Mouse (Mus musculus): Measurements from ENCODE around the gene Lyve1. TPM values are rescaled to one million over a fixed set of nuclear protein-coding genes. Genes with fewer than 3 reads are reported as not detected.

Lyve1 gene
- total and polyA plus RNA-seq, 3 experiments = not detected

GRCm38 (mm10) chr7:110848371-110848770 is 14.7 kb downstream of the Lyve1 start:
- H3K79me2 ChIP-seq (ENCODE audit: control insufficient read depth, insufficient read depth, low read length, poor library complexity) = peaks cover 7% of the 10 kb centered on the region
- H3K27ac ChIP-seq (ENCODE audit: control insufficient read depth, low read depth, low read length) = no peak overlapping the region
- H3K9ac ChIP-seq (ENCODE audit: control insufficient read depth, low read depth, low read length, poor library complexity, severe bottlenecking) = no peak overlapping the region
- H3K9me3 ChIP-seq (replicated peaks; ENCODE audit: insufficient read depth, low read length) = no peaks in the 10 kb centered on the region
- peaks cover 6 to 8% of the 10 kb centered on the region in 2 experiments for H3K27me3 ChIP-seq (ENCODE audit: control insufficient read depth in 1 of 2, insufficient read depth in 2 of 2, low read length in 2 of 2)
- TF ChIP-seq KAT2A (conservative IDR thresholded peaks at IDR 0.05; ENCODE audit: low read depth, low read length) (no peak), MYB (IDR thresholded peaks at IDR 0.05; ENCODE audit: low read depth, low read length) (no peak), ZC3H11A (IDR thresholded peaks at IDR 0.05; ENCODE audit: low read depth, low read length) (no peak), CHD2 (IDR thresholded peaks at IDR 0.05; ENCODE audit: low read length) (no peak), RCOR1 (IDR thresholded peaks at IDR 0.05; ENCODE audit: low read depth, low read length) (no peak), GABPA (IDR thresholded peaks at IDR 0.05; ENCODE audit: low read depth, low read length) (no peak), POLR2AphosphoS5 (IDR thresholded peaks at IDR 0.05; ENCODE audit: borderline replicate concordance, low read depth, low read length) (no peak), MAZ (IDR thresholded peaks at IDR 0.05; ENCODE audit: low read depth, low read length) (no peak), MAFK (IDR thresholded peaks at IDR 0.05; ENCODE audit: borderline replicate concordance, low read depth, low read length) (no peak), MYC (IDR thresholded peaks at IDR 0.05; ENCODE audit: low read depth, low read length) (no peak), EP300 (IDR thresholded peaks at IDR 0.05; ENCODE audit: low read depth in 1 of 2, low read length in 2 of 2) (no peak), HCFC1 (IDR thresholded peaks at IDR 0.05; ENCODE audit: low read depth, low read length) (no peak), NRF1 (IDR thresholded peaks at IDR 0.05; ENCODE audit: insufficient read depth, low read depth, low read length, poor library complexity, severe bottlenecking) (no peak)
- H3K4me1 ChIP-seq (ENCODE audit: control insufficient read depth in 1 of 2, insufficient read depth in 2 of 2, low read length in 2 of 2) = peaks cover 0 to under 1% of the 10 kb centered on the region in 2 experiments; a peak in 1 of 4 replicates
- no peaks in the 10 kb centered on the region; a peak in 1 of 4 replicates for H3K36me3 ChIP-seq (ENCODE audit: control insufficient read depth in 1 of 2, insufficient read depth in 2 of 2, low read length in 2 of 2)
- DNase-seq (ENCODE audit: low read depth, low spot score) = no peak
- H3K4me3 ChIP-seq (ENCODE audit: control insufficient read depth in 1 of 2, insufficient read depth in 1 of 2, low read depth in 2 of 2, low read length in 2 of 2) = no peak overlapping the region

GRCm38 (mm10) chr7:110847321-110847720 is 15.7 kb downstream of the Lyve1 start:
- H3K27me3 ChIP-seq (ENCODE audit: control insufficient read depth in 1 of 2, insufficient read depth in 2 of 2, low read length in 2 of 2) = peaks cover 6 to 8% of the 10 kb centered on the region in 2 experiments
- no peak overlapping the region for H3K27ac ChIP-seq (ENCODE audit: control insufficient read depth, low read depth, low read length)
- peaks cover 2 to 5% of the 10 kb centered on the region in 2 experiments for H3K4me1 ChIP-seq (ENCODE audit: control insufficient read depth in 1 of 2, insufficient read depth in 2 of 2, low read length in 2 of 2)
- H3K9me3 ChIP-seq (replicated peaks; ENCODE audit: insufficient read depth, low read length) = no peaks in the 10 kb centered on the region
- no peak for DNase-seq (ENCODE audit: low read depth, low spot score)
- no peak overlapping the region for H3K9ac ChIP-seq (ENCODE audit: control insufficient read depth, low read depth, low read length, poor library complexity, severe bottlenecking)
- no peak overlapping the region for H3K4me3 ChIP-seq (ENCODE audit: control insufficient read depth in 1 of 2, insufficient read depth in 1 of 2, low read depth in 2 of 2, low read length in 2 of 2)
- TF ChIP-seq ZC3H11A (IDR thresholded peaks at IDR 0.05; ENCODE audit: low read depth, low read length) = no peak
- no peak for TF ChIP-seq POLR2AphosphoS2 (IDR thresholded peaks at IDR 0.05; ENCODE audit: low read length)
- no peak for TF ChIP-seq NELFE (IDR thresholded peaks at IDR 0.05; ENCODE audit: low read depth, low read length)
- TF ChIP-seq POLR2AphosphoS5 (IDR thresholded peaks at IDR 0.05; ENCODE audit: borderline replicate concordance, low read depth, low read length) = no peak
- TF ChIP-seq MEF2A (IDR thresholded peaks at IDR 0.05; ENCODE audit: extremely low read depth, insufficient replicate concordance, low read depth, low read length, poor library complexity, severe bottlenecking) = no peak
- no peak for TF ChIP-seq MAFK (IDR thresholded peaks at IDR 0.05; ENCODE audit: borderline replicate concordance, low read depth, low read length)
- TF ChIP-seq ETS1 (IDR thresholded peaks at IDR 0.05; ENCODE audit: low read depth, low read length) = no peak
- no peak for TF ChIP-seq ZNF384 (IDR thresholded peaks at IDR 0.05; ENCODE audit: low read depth, low read length)
- no peak for TF ChIP-seq GATA1 (IDR thresholded peaks at IDR 0.05; ENCODE audit: low read depth, low read length)
- H3K36me3 ChIP-seq (ENCODE audit: control insufficient read depth in 1 of 2, insufficient read depth in 2 of 2, low read length in 2 of 2) = no peaks in the 10 kb centered on the region; a peak in 2 of 4 replicates
- H3K79me2 ChIP-seq (ENCODE audit: control insufficient read depth, insufficient read depth, low read length, poor library complexity) = peaks cover 9% of the 10 kb centered on the region

All from MEL (cell line).